In genomic region chr11:69894671-69895070, GRCm38 (mm10) we compare ENCODE assay signal across 11 mouse cellular contexts. TPM values are rescaled to one million over a fixed set of nuclear protein-coding genes. Genes with fewer than 3 reads are reported as not detected.
DNase-seq lines count a peak whose midpoint lies in the region; ATAC-seq and TF ChIP-seq lines count a peak whose summit lies in the region.
"Had no signal": no experiment of that assay in that cellular context is flagged by ENCODE, and none has a peak within 500 bp of the region (broad histone marks: within the 10 kb centered on the region; RNA-seq: fewer than 3 reads in every experiment).

No protein-coding gene starts in this region.

- peak overlapping the region; percentile 37 for H3K27ac ChIP-seq in CH12.LX (ENCODE audit: insufficient read depth, low read depth)
- no peak overlapping the region for H3K27ac ChIP-seq in liver, embryonic 13.5 days
- H3K27ac ChIP-seq in forebrain, embryonic 14.5 days (ENCODE audit: low read depth, low read length), result no peak overlapping the region
- no peak overlapping the region for H3K27ac ChIP-seq in neural tube, embryonic 15.5 days (replicated peaks)
- H3K27ac ChIP-seq: left cerebral cortex, adult 2 months had no signal

- ATAC-seq in liver, embryonic 13.5 days (ENCODE audit: low read depth), result no peak
- ATAC-seq in forebrain, embryonic 14.5 days, result no peak
- no peak for ATAC-seq in neural tube, embryonic 15.5 days (ENCODE audit: low FRiP score)

- WGBS in liver, embryonic 13.5 days (ENCODE audit: insufficient replicate concordance), result 21% methylated on average over 5 of the region's 5 CpGs
- WGBS in forebrain, embryonic 14.5 days, result 90% methylated on average over 5 of the region's 5 CpGs
- WGBS in neural tube, embryonic 15.5 days, result 90% methylated on average over 5 of the region's 5 CpGs

- in situ Hi-C loops in CH12.LX (cut with MboI; ENCODE audit: low pct_ligation_motif_present, low pct_unique_long_range_greater_than_20kb, low sequenced_read_pairs), result no loop called here

- no peak for TF ChIP-seq RAD21 in CH12.LX (IDR thresholded peaks at IDR 0.05; ENCODE audit: low read depth, low read length)

- peaks cover 3 to 31% of the 10 kb centered on the region in 2 experiments for H3K36me3 ChIP-seq in CH12.LX (replicated peaks in 1 of 2; ENCODE audit: control insufficient read depth in 1 of 2, insufficient read depth in 1 of 2, low read length in 1 of 2)
- no peaks in the 10 kb centered on the region for H3K36me3 ChIP-seq in liver, embryonic 13.5 days
- H3K36me3 ChIP-seq in forebrain, embryonic 14.5 days (ENCODE audit: control insufficient read depth, insufficient read depth, low read length), result no peaks in the 10 kb centered on the region
- no peaks in the 10 kb centered on the region for H3K36me3 ChIP-seq in neural tube, embryonic 15.5 days

- TF ChIP-seq CTCF in CH12.LX (conservative IDR thresholded peaks at IDR 0.05 in 1 of 2, IDR thresholded peaks at IDR 0.05 in 1 of 2; ENCODE audit: low read depth in 2 of 2, low read length in 2 of 2), result no peak

- peak; percentile 51 for TF ChIP-seq POLR2A in CH12.LX (IDR thresholded peaks at IDR 0.05; ENCODE audit: low read depth, low read length)

- peaks cover 5 to 30% of the 10 kb centered on the region in 2 experiments; a peak in 3 of 4 replicates for H3K4me1 ChIP-seq in CH12.LX (ENCODE audit: control insufficient read depth in 1 of 2, insufficient read depth in 2 of 2)
- peaks cover 51% of the 10 kb centered on the region for H3K4me1 ChIP-seq in liver, embryonic 13.5 days (replicated peaks)
- peaks cover 7% of the 10 kb centered on the region; the same call in 1 of the 2 replicates for H3K4me1 ChIP-seq in forebrain, embryonic 14.5 days (ENCODE audit: control insufficient read depth, insufficient read depth, low read length)
- peaks cover 12% of the 10 kb centered on the region for H3K4me1 ChIP-seq in neural tube, embryonic 15.5 days

- H3K9me3 ChIP-seq in CH12.LX (replicated peaks; ENCODE audit: low read length), result no peaks in the 10 kb centered on the region
- no peaks in the 10 kb centered on the region for H3K9me3 ChIP-seq in liver, embryonic 13.5 days (replicated peaks)
- no peaks in the 10 kb centered on the region for H3K9me3 ChIP-seq in forebrain, embryonic 14.5 days (replicated peaks; ENCODE audit: control insufficient read depth, low read length)
- H3K9me3 ChIP-seq in neural tube, embryonic 15.5 days (replicated peaks), result no peaks in the 10 kb centered on the region

- peak overlapping the region; percentile 46 for H3K4me2 ChIP-seq in CH12.LX (ENCODE audit: insufficient read depth, low read depth, poor library complexity, severe bottlenecking)
- H3K4me2 ChIP-seq in liver, embryonic 13.5 days, result no peak overlapping the region
- no peak overlapping the region for H3K4me2 ChIP-seq in forebrain, embryonic 14.5 days (ENCODE audit: low read length)
- no peak overlapping the region for H3K4me2 ChIP-seq in neural tube, embryonic 15.5 days

- H3K9ac ChIP-seq in CH12.LX (ENCODE audit: insufficient read depth, low read depth), result peak overlapping the region; percentile 74
- H3K9ac ChIP-seq in liver, embryonic 13.5 days, result peak overlapping the region; percentile 52; the same call in 1 of the 2 replicates
- H3K9ac ChIP-seq in forebrain, embryonic 14.5 days (ENCODE audit: low read length), result no peak overlapping the region
- H3K9ac ChIP-seq in neural tube, embryonic 15.5 days (replicated peaks), result no peak overlapping the region

- no peaks in the 10 kb centered on the region for H3K79me2 ChIP-seq in CH12.LX (replicated peaks; ENCODE audit: control insufficient read depth, extremely low read depth, insufficient read depth, poor library complexity, severe bottlenecking)

- no peak for TF ChIP-seq EP300 in CH12.LX (IDR thresholded peaks at IDR 0.05; ENCODE audit: low read length)

- dilution Hi-C loops in CH12.LX (cut with MboI; ENCODE audit: extremely low pct_ligation_motif_present, extremely low pct_unique_long_range_greater_than_20kb, low sequenced_read_pairs), result no loop called here

- no peaks in the 10 kb centered on the region for H3K27me3 ChIP-seq in CH12.LX (replicated peaks)
- no peaks in the 10 kb centered on the region; the same call in 1 of the 2 replicates for H3K27me3 ChIP-seq in liver, embryonic 13.5 days
- H3K27me3 ChIP-seq in forebrain, embryonic 14.5 days (replicated peaks; ENCODE audit: control insufficient read depth, insufficient read depth, low read length), result no peaks in the 10 kb centered on the region
- H3K27me3 ChIP-seq in neural tube, embryonic 15.5 days (replicated peaks), result no peaks in the 10 kb centered on the region

- DNase-seq in A20 (ENCODE audit: low read depth, low spot score) (peak; percentile 73), CH12.LX (ENCODE audit: extremely low read depth) (peak; percentile 84)
- DNase-seq in liver, embryonic 13.5 days, result no peak
- peak; percentile 75 to 80 for DNase-seq in spleen, adult 18-20 months
- DNase-seq in forebrain, embryonic 14.5 days (ENCODE audit: low spot score), result no peak
- DNase-seq in frontal cortex, postnatal 36 days (ENCODE audit: low spot score in 2 of 2), result no peak
- DNase-seq: adrenal gland, adult 2 months; cerebellum, postnatal 14 days had no signal

- peak overlapping the region; percentile 53 to 65 (median 63) for H3K4me3 ChIP-seq in CH12.LX (replicated peaks in 1 of 3; ENCODE audit: low read depth in 2 of 3, low read length in 2 of 3, poor library complexity in 1 of 3)
- no peak overlapping the region for H3K4me3 ChIP-seq in liver, embryonic 13.5 days (replicated peaks)
- H3K4me3 ChIP-seq in forebrain, embryonic 14.5 days (ENCODE audit: low read depth, low read length), result no peak overlapping the region
- H3K4me3 ChIP-seq in neural tube, embryonic 15.5 days (replicated peaks), result no peak overlapping the region
- H3K4me3 ChIP-seq: left cerebral cortex, adult 2 months had no signal

TF ChIP-seq in CH12.LX, 34 proteins besides CTCF, POLR2A, EP300 and RAD21:
- TF ChIP-seq ZNF384 (IDR thresholded peaks at IDR 0.05; ENCODE audit: low read depth, low read length) (peak; percentile 82), JUN (IDR thresholded peaks at IDR 0.05; ENCODE audit: insufficient read depth, low read depth, low read length) (no peak), TBP (conservative IDR thresholded peaks at IDR 0.05; ENCODE audit: low read depth, low read length) (peak; percentile 65; the same call in 1 of the 2 replicates), SIN3A (IDR thresholded peaks at IDR 0.05; ENCODE audit: low read length) (peak; percentile 51; the same call in 1 of the 2 replicates), ELF1 (IDR thresholded peaks at IDR 0.05; ENCODE audit: low read depth, low read length) (peak; percentile 77), HCFC1 (IDR thresholded peaks at IDR 0.05; ENCODE audit: low read depth, low read length) (0 out of 2 replicates have a peak, but pooled peaks have one; percentile 9), BHLHE40 (IDR thresholded peaks at IDR 0.05; ENCODE audit: low read depth, low read length) (peak; percentile 42; the same call in 1 of the 2 replicates), MAX (IDR thresholded peaks at IDR 0.05; ENCODE audit: low read length) (0 out of 2 replicates have a peak, but pooled peaks have one; percentile 12), KAT2A (IDR thresholded peaks at IDR 0.05; ENCODE audit: insufficient replicate concordance, low read length) (no peak), CHD2 (IDR thresholded peaks at IDR 0.05; ENCODE audit: low read length) (peak; percentile 85; the same call in 1 of the 2 replicates)

RNA-seq across cellular contexts. Expression of gene Acap1, which starts 0.7 kb away (rescaled TPM):
- total RNA-seq in CH12.LX (2012; rRNA removed) (38.9 and 39.6 TPM in 2 replicates), CH12.LX (2014; rRNA removed) (58.2 and 66.2 TPM in 2 replicates)
- polyA plus RNA-seq in CH12.LX (2012; ENCODE audit: insufficient read length, low read depth), result 66.7 and 70.9 TPM in 2 replicates
- polyA plus RNA-seq in liver, embryonic 13.5 days (2015; fragmentation: Nextera tagmentation; extraction: Ambion mirVana), result 4.4 and 4.9 TPM in 2 replicates
- polyA plus RNA-seq in forebrain, embryonic 14.5 days (2014; fragmentation: Nextera tagmentation; extraction: Ambion mirVana), result 0.10 and 0.17 TPM in 2 replicates
- 0.40 and 16.3 TPM in 2 replicates for polyA plus RNA-seq in neural tube, embryonic 15.5 days (2015; fragmentation: Nextera tagmentation; extraction: Ambion mirVana)
- total RNA-seq: left cerebral cortex, adult 2 months had no signal

RNA-seq across cellular contexts. Expression of gene 2810408A11Rik, which starts 6.1 kb away (rescaled TPM):
- total RNA-seq in CH12.LX (2012; rRNA removed), result 0.34 and 0.59 TPM in 2 replicates
- 0.35 and 0.86 TPM in 2 replicates for total RNA-seq in CH12.LX (2014; rRNA removed)
- polyA plus RNA-seq in CH12.LX (2012; ENCODE audit: insufficient read length, low read depth), result 0.33 and 0.41 TPM in 2 replicates
- 0.89 and 1.0 TPM in 2 replicates for polyA plus RNA-seq in liver, embryonic 13.5 days (2015; fragmentation: Nextera tagmentation; extraction: Ambion mirVana)
- polyA plus RNA-seq in forebrain, embryonic 14.5 days (2014; fragmentation: Nextera tagmentation; extraction: Ambion mirVana), result 15.0 and 18.6 TPM in 2 replicates
- 6.3 and 6.5 TPM in 2 replicates for polyA plus RNA-seq in neural tube, embryonic 15.5 days (2015; fragmentation: Nextera tagmentation; extraction: Ambion mirVana)

RNA-seq across cellular contexts. Expression of gene Neurl4, which starts 6.2 kb away (rescaled TPM):
- 51.0 and 56.1 TPM in 2 replicates for total RNA-seq in CH12.LX (2012; rRNA removed)
- 21.4 and 22.9 TPM in 2 replicates for total RNA-seq in CH12.LX (2014; rRNA removed)
- polyA plus RNA-seq in CH12.LX (2012; ENCODE audit: insufficient read length, low read depth), result 40.1 and 46.2 TPM in 2 replicates
- 2.3 and 2.8 TPM in 2 replicates for polyA plus RNA-seq in liver, embryonic 13.5 days (2015; fragmentation: Nextera tagmentation; extraction: Ambion mirVana)
- 16.7 and 23.8 TPM in 2 replicates for polyA plus RNA-seq in forebrain, embryonic 14.5 days (2014; fragmentation: Nextera tagmentation; extraction: Ambion mirVana)
- polyA plus RNA-seq in neural tube, embryonic 15.5 days (2015; fragmentation: Nextera tagmentation; extraction: Ambion mirVana), result 15.7 and 17.0 TPM in 2 replicates

RNA-seq across cellular contexts. Expression of gene Kctd11, which starts 13.5 kb away (rescaled TPM):
- total RNA-seq in CH12.LX (2012; rRNA removed) (3.3 and 3.9 TPM in 2 replicates), CH12.LX (2014; rRNA removed) (1.3 and 1.8 TPM in 2 replicates)
- 1.5 and 2.1 TPM in 2 replicates for polyA plus RNA-seq in CH12.LX (2012; ENCODE audit: insufficient read length, low read depth)
- 0.89 and 1.3 TPM in 2 replicates for polyA plus RNA-seq in liver, embryonic 13.5 days (2015; fragmentation: Nextera tagmentation; extraction: Ambion mirVana)
- polyA plus RNA-seq in forebrain, embryonic 14.5 days (2014; fragmentation: Nextera tagmentation; extraction: Ambion mirVana), result 1.1 and 1.2 TPM in 2 replicates
- 2.1 and 3.2 TPM in 2 replicates for polyA plus RNA-seq in neural tube, embryonic 15.5 days (2015; fragmentation: Nextera tagmentation; extraction: Ambion mirVana)

RNA-seq across cellular contexts. Expression of gene Tmem95, which starts 16.9 kb away (rescaled TPM):
- total RNA-seq in CH12.LX (2012; rRNA removed) (not detected in 2 replicates), CH12.LX (2014; rRNA removed) (not detected in 2 replicates)
- not detected in 2 replicates for polyA plus RNA-seq in CH12.LX (2012; ENCODE audit: insufficient read length, low read depth)
- not detected in 2 replicates for polyA plus RNA-seq in liver, embryonic 13.5 days (2015; fragmentation: Nextera tagmentation; extraction: Ambion mirVana)
- polyA plus RNA-seq in forebrain, embryonic 14.5 days (2014; fragmentation: Nextera tagmentation; extraction: Ambion mirVana), result not detected in 2 replicates
- polyA plus RNA-seq in neural tube, embryonic 15.5 days (2015; fragmentation: Nextera tagmentation; extraction: Ambion mirVana), result not detected in 2 replicates
- total RNA-seq: adrenal gland, adult 2 months; left cerebral cortex, adult 2 months had no signal
- polyA plus RNA-seq: adrenal gland, adult 2 months; hindbrain, embryonic 11.5 days had no signal

Comparison
In these comparisons a context has a peak if more than half of its experiments do, and no peak if none do; other contexts are left out.
1. DNase-seq: peak in A20 (single experiment), CH12.LX (single experiment) and spleen, adult 18-20 months (2 of 2); none in liver, embryonic 13.5 days (single experiment), forebrain, embryonic 14.5 days (single experiment) and frontal cortex, postnatal 36 days (0 of 2).
2. H3K4me3 ChIP-seq: peak in CH12.LX (3 of 3); none in liver, embryonic 13.5 days (single experiment), forebrain, embryonic 14.5 days (single experiment) and neural tube, embryonic 15.5 days (single experiment).
3. H3K9ac ChIP-seq: peak in CH12.LX (single experiment) and liver, embryonic 13.5 days (single experiment); none in forebrain, embryonic 14.5 days (single experiment) and neural tube, embryonic 15.5 days (single experiment).